Mouse (Mus musculus) cerebellum, postnatal 10 days (tissue): ENCODE data around the gene Wbp4.
"Not testable (repeated sequence)": the region's sequence is repeated elsewhere in the genome, so short reads cannot be mapped to it uniquely, and the experiment has no call there.

Source experiments
- DNase-seq, 2 experiments: peaks; one replicate each; pipeline ENCODE4 v3.0.0; 2021; ENCODE audit warnings: mixed read lengths in 2 of 2

The Wbp4 gene

DNA sequence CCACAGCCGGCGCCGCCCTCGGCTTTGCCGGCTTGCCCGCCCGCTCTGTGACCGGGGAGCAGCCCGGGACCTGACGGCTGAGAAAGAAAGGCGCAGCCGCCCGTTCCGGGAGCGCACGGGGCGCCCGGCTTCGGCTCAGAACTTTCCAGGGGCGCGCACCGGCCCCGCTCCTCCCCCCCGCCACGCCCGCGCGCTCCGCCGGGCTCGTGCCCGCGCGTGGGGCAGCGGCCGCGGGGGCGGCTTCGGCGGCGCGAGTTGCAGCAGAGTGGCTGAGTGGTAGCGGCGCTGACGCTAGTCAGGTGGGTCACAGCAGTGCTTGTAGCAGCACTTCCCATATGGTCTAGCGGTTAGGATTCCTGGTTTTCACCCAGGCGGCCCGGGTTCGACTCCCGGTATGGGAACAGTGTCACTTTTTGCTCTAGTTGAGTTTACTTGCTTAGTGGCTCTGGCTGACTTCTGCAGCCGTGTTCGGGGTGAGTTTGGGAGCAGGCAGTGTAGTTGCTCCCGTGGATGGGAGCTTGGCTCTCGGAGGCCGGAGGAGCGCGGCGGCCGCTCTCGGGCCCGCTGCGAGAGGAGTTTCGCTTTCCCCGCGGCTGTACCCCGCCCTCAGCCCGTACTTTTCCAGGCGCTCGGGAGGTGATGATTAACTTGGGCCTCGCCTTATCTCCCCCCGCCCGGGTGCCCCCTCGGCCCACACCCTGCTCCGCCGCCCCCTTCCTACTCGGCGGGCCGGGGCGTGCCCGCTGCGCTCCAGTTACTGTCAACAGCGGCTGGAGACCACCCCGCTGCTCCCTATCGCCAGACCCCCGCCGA is at the start of gene Wbp4:
Gene Wbp4, minus strand, starts transcription at position 182 of the 813 bp plus-strand sequence.
- DNase-seq: peak; percentile 98

DNA sequence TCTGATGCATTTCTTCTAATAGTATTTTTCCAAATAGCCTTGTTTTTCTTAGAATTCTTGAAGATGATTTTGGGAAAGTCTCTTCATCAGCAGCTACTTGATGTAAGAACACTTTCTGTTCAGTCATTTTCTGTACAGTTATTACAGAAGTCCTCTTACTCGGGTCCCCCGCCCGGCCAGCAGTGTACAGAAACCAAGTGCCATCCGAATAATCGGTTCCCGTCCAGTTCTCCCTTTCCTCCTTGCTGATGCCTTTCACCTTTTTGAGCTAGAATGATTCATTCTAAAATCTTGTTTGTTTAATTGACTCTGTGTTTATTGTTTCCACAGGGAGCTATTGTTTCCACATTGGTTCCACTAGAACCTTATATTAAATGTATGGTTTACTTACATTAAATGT is 49.4 kb upstream of the Wbp4 start:
- DNase-seq: no peak

- DNase-seq: no peak
Observed at GRCm38 (mm10) chr14:79529581-79530554, 48.5 kb upstream of the Wbp4 start.

GRCm38 (mm10) chr14:79527704-79528103 is 46.4 kb upstream of the Wbp4 start:
- no peak for DNase-seq

GRCm38 (mm10) chr14:79526106-79526505 is 44.8 kb upstream of the Wbp4 start:
- not testable (repeated sequence) for DNase-seq

- DNase-seq: no peak
Observed at GRCm38 (mm10) chr14:79522387-79522786, 41.1 kb upstream of the Wbp4 start.

- DNase-seq: no peak
Observed at GRCm38 (mm10) chr14:79521471-79522117, 40.3 kb upstream of the Wbp4 start.

DNA sequence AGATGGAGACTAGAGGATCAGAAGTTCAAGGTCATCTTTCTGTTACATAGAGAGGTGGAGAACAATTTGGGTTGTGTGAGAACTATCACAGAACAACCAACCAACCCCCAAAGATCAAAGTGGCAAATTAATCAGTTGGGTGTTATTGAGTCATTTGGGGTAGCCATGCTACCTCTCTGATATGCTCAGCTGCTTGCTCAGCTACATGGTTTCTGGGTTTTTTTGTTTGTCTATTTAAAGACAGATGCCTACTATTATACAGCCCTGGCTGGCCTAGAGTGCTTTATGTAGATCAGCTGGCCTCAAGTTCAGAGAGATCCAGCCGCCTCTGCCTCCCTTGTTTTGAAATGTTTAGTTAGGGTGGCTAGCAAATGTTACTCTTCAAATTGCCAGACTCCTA is 39.7 kb upstream of the Wbp4 start:
- no peak for DNase-seq

GRCm38 (mm10) chr14:79520612-79521011 is 39.3 kb upstream of the Wbp4 start:
- DNase-seq: no peak

DNA sequence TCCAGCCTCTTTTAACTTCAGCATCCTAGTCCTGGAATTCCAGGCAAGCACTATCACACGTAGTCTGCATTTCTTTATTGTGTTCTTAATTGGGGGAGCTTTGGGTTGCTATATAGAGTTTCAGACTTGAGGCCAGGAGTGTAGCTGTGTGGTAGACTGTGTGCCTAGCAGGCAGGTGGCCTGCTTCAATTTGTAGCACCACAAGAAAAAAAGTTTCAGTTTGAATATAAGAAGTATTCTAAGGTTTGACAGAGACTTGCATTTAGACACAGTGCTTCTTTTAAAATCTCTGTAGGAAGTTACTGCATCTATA is 38.3 kb upstream of the Wbp4 start:
- DNase-seq: no peak

DNA sequence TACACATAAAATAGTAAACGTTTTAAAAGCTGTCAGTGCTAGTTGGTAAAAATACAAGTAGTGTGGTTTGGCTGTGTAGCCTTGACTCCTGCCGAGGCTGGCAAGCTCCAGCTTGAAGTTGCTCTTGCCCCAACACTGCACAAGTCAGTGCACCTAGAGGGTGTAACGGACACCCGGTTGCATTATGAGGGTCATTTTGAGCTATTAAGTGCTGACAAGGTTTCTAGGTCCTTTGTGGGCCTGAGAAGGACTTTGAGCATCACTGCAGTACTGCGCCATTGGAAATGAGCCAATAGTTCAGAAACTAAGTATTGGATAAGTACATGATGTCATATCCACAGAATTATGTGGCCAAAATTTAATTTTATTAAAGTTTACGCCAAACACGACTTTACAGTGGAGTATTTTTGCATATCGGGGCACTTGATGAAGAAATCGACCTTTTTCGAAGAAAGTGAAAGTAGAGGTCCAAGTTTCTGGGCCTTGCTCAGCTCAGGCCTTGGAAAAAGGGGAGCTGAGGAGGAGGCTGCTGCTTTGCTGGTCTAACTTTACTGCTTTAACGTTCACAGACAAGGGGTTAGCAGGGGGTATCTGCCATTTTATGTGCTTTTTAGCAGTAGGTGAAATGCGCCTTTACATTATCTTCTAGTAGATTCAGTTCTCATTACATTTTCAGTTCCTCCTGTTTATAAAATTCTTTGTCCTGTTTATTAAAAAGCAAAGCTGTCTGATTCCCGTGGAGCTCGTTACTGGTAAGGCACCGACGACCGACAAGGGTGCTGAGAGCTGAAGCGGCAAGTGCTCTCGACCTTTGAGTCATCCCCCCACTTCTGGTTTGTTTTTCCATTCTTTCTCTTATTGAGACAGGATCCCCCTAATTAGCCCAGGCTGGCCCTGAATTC is 37.7 kb upstream of the Wbp4 start:
- DNase-seq: no peak

DNA sequence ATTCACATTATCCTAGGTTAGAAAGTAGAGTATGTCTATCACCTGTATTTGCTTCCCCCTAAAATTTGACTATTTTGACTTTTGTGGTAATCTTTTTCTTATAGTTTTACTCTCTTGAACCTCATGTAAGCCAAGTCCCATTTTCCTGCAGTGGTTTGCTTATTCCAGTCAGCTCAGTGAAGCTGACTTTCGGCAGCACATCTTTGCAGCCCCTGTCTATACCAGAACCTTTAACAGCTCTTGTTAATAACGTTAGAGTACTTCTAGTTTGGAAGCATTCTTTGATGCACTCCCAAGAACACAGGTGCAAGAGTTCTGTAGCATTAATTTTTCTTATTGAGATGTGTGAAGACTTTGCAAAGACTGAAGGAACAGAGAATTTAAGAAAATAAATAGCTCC is 36.8 kb upstream of the Wbp4 start:
- DNase-seq: no peak

DNA sequence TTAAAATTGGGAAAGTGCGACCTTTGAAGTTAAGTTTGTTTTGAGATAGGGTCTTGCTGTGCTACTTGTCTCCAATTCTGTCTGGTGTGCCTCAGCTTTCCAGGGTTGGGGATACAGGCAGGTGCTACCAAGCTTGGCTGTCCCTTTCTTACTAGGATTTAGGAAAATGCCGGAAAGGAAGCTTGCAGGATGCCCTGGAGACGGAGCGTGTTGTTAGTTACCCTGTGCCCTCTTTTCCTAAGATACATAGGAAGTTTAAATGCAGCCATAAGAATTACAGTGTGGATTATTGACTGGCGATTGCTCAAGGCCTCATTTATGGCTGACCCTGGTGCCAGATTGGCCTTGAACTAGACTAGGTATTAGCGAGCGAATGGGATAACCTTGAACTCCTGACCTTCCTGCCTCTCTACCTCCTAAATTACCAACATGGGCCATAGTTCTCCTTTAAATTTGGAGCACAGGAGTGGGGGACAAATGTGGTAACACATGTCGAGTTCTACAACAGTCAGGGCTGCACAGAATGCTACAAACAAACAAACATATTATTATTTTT is 35.9 kb upstream of the Wbp4 start:
- DNase-seq: no peak

DNA sequence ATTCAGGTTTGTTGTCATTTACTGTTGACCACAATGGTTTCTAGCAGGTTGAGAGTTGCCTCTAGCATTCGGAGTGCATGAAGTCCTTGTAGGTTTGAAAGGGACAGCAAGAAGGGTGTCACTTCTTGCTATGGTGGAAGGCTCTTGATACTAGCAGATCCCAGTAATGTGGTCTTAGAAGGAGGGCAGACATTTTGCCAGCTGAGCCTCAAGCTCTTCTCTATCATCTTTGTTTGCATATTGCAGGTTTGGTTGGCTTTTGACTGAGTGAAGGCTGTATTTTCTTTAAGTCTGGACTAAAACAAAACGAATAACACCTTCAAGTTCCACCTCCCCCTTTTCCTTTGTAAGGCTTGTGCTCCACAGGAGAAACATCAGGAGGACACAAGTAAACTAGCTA is 35.4 kb upstream of the Wbp4 start:
- no peak for DNase-seq

DNA sequence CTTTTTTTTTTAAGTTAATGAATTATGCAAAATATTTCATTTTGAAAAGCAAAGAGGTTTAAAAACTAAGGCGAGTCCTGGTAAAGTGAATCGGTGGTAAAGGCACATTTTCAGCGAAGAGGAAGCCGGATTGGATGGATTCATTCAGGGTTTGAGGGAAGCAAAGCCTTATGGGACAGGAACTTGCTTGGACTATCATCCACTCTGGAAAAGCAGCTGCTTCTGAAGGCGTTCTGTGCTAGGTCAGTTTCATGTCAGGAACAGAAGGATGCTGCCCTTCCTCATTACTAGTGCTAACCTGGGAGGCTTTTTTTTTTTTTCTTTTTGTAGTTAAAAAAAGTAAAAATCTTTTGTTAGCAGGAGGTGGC is 34.9 kb upstream of the Wbp4 start:
- DNase-seq: no peak

DNA sequence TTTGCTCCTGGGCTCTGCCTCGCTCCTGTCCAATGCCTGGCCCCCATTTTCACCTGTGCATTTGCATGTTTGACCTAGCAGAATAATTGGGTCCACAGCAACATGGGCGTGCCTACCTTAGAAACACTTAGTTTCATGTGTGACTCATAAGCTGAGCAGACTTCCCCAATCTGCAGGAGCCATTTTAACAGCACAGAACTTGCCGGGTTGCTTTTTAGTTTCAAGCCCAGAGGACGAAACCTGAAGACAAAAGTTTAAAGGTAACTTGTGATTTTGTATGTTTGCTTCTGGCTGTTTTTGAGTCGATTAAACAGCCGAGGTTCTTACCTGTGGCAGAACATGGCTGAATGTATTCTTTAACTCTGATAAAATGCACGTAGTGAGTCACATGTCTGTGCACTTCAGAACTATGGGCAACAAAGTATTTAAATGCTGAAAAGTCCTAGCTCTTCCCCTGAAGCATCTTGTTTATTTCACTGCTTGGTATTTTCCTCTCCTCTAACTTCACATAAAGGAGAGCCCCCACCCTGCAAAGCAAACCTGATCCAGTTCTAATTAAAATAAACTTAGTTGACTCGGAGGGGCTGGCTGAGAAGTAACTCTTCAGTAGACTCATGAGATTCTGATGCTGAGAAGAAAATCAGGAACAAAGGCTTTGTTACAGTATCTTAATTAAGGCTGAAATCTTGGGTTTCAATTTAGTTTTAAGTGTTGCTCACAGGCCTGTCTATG is 34.4 kb upstream of the Wbp4 start:
- no peak for DNase-seq

DNA sequence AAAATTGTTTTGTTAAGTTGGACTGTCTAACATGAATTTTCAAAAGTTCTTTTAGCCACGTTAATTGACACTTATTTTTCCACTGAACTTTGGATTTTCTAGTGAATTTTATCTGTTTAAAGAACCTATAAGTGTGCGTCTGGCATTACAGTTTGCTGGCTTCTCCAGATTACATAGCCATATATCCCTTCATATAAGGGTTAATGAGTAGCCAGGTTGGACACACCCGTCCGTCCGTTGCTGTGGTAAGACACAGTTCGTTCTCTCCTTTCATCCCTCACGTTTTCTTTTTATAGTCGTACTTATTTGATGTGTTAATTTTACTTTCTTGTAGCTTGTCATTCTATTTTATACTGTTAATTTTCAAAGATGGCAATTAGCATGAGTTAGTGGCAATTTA is 33.8 kb upstream of the Wbp4 start:
- DNase-seq: no peak

DNA sequence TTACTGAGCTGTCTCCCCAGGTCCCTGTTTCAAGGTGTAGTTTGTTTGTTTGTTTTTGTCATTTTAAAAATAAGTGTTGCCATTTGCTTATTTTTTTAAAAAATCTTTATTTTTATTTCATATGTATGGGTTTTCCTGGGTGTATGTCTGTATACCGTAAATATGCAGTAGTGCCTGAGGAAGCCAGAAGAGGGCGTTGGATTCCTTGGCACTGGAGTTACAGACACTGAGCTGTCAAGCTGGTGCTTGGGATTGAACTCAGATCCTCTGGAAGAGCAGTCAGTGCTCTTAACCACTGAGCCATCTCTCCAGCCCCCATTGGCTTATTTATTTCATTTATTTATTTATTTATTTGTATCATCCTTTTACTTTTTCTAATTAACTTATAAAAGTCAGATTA is 32.6 kb upstream of the Wbp4 start:
- DNase-seq: no peak

DNA sequence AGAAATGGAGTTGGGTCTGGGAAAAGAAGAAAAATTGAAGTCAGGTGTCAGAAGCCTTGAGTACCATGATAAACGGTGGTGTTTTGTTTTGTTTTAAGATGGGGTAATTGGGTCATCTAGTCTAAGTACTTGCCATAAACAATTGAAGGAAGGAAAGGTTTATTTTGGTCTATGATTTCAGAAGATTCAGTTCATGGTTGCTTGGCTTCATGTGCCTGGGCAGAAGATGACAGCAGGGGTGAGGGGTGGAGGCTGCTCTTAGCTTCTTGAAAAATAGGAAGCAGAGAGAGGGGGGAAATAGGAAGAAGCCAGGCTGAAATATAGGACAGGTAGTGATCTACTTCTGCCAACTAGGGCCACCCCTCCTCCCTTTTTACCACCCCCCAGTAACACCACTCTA is 30.2 kb upstream of the Wbp4 start:
- DNase-seq: no peak

GRCm38 (mm10) chr14:79508662-79509305 is 27.5 kb upstream of the Wbp4 start:
- DNase-seq: no peak

DNA sequence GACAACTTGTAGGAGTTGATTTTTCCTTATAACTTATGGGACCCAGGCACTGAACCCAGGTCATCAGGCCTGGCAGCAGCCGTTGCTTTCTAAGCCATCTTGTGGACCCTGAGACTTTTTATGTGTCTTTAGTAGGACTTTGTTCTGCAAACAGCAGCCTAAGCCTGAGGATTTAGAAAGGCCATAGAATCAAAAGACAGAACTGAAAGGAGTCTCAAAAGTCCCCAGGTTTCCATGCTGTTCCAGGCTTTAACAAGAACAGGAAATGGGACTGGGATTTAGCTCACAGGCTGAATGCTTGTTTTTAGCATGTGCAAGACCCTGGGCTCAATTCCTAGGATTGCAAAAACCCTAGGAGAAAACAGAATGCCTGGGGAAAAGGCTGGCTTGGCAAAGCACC is 26.5 kb upstream of the Wbp4 start:
- no peak for DNase-seq
